Mouse (Mus musculus): Measurements from ENCODE around the gene Ehd1.

DNA sequence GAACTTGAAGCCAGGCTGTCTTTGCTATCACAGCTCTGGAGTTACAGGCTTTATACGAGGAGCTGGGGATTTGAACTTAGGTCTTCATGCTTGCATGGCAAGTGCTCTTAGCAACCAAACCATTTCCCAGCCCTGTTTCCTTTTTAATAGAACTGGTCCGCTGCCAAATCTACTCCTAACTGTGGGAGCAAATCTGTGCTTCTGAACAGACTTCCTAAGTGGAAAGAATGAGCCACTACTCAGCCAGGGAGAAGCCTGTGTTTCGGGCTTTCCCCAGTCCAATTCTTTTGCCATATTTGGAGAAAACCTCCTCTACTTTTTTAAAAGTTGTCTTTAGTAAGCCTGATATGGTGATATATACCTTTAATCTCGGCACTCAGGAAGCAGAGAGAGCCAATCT lies 3.8 kb upstream of the Ehd1 start:
- TF ChIP-seq CTCF (IDR thresholded peaks at IDR 0.05; ENCODE audit: low read depth), result no peak
- TF ChIP-seq EP300 (optimal IDR thresholded peaks at IDR 0.05), result no peak
